Mouse (Mus musculus) hindbrain, embryonic 14.5 days (tissue): ENCODE measurements at regions not wholly inside any gene's neighbourhood (a gene's known extent, or its start where the extent isn't known, plus 50 kb on each side); places are given as distances from the start of the nearest gene placed in this dataset.

Experiments used
- ATAC-seq: fragments of 200-750 bp; cut with Nextera tagmentation; 2 replicates; pipeline ENCODE4 v1.8.0; 2017; ENCODE audit warnings: moderate number of reproducible peaks, mild to moderate bottlenecking, moderate TSS enrichment, moderate library complexity; ENCODE audit not compliant: low FRiP score
- DNase-seq: peaks from one replicate; pipeline ENCODE4 v3.0.0-alpha.2; 2015; ENCODE audit warnings: low spot score
- H3K27ac ChIP-seq: fragments of 300-500 bp; sonication (generic); 2 replicates; pipeline ENCODE4 v1.5.1; 2014; ENCODE audit warnings: mild to moderate bottlenecking, moderate library complexity
- H3K27me3 ChIP-seq: fragments of 300-500 bp; sonication (generic); 2 replicates; pipeline ENCODE4 v1.6.1; 2014; ENCODE audit warnings: mild to moderate bottlenecking, low read length, mixed read lengths; ENCODE audit not compliant: control insufficient read depth, insufficient read depth
- H3K36me3 ChIP-seq: fragments of 300-500 bp; sonication (generic); replicated peaks from 2 replicates; pipeline ENCODE4 v1.6.1; 2014; ENCODE audit not compliant: control insufficient read depth, insufficient read depth
- H3K4me1 ChIP-seq: fragments of 300-500 bp; sonication (generic); replicated peaks from 2 replicates; pipeline ENCODE4 v1.6.1; 2014; ENCODE audit warnings: antibody characterized with exemption, low read length, mixed read lengths; ENCODE audit not compliant: control insufficient read depth, insufficient read depth
- H3K4me2 ChIP-seq: fragments of 300-500 bp; sonication (generic); replicated peaks from 2 replicates; pipeline ENCODE4 v1.6.1; 2014; ENCODE audit warnings: mild to moderate bottlenecking, moderate library complexity
- H3K4me3 ChIP-seq: fragments of 300-500 bp; sonication (generic); replicated peaks from 2 replicates; pipeline ENCODE4 v1.5.1; 2014; ENCODE audit warnings: mild to moderate bottlenecking, low read length
- H3K9ac ChIP-seq: fragments of 300-500 bp; sonication (generic); 2 replicates; pipeline ENCODE4 v1.6.1; 2014
- H3K9me3 ChIP-seq: fragments of 300-500 bp; sonication (generic); 2 replicates; pipeline ENCODE4 v1.6.1; 2016; ENCODE audit warnings: low read length; ENCODE audit not compliant: control insufficient read depth
- WGBS: fragments of 180-500 bp; shearing (Covaris S2); extraction: QIAGEN DNeasy Blood & Tissue Kit; methylation state at CpG from one replicate; pipeline ENCODE4 v1.1.7; 2014; 5-methylcytosine and 5-hydroxymethylcytosine counted together

DNA sequence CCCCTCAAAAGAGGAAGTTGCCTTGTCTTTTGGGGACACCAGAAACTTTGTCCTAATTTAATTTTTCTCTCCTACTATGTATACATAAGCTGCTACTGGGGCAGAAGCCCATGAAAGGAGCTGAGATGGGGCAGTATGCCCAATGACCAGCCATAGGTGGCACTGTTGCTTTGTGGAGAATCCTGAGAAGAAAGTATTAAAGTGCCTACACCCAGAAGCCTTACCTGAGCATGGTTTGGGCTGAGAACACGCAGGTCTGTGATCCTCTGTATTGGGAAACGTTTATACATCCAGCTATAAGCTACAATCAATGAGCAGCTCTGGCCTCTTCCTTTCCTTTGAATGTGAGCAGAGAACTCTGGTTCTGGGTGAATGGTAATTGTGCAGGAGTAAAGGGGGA lies 1088.5 kb downstream of the Jrkl start:
- Histone ChIP-seq H3K27me3 (no peaks in the 10 kb centered on the region), H3K4me3 (no peak overlapping the region), H3K9me3 (no peaks in the 10 kb centered on the region), H3K9ac (no peak overlapping the region), H3K4me1 (no peaks in the 10 kb centered on the region), H3K36me3 (no peaks in the 10 kb centered on the region), H3K4me2 (no peak overlapping the region), H3K27ac (no peak overlapping the region)
- 61% methylated on average over 2 of the region's 2 CpGs for WGBS
- DNase-seq: no peak
- ATAC-seq: no peak

DNA sequence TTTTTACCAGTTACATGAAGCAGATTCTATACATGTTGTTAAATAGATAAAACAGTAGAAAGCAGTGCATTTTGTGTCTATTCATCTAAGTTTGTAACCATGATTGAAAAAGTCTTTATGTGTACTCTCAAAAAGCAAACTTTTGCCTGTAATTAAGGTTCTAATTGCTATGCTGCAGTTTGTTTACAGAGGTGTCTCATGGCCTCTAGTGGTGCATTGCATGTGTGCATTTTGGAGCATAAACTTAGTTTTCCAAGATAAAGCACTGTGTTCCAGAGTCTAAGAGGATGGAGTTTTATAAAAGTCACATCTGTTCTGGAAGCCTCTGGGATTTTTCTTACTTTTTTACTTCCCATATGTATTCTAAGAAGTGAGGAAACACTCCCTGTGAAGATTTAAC lies 1132.3 kb downstream of the Jrkl start:
- DNase-seq: peak; percentile 46
- H3K4me1 ChIP-seq: no peaks in the 10 kb centered on the region
- no peak for ATAC-seq

More for the DNA sequence above, 1132.3 kb downstream of the Jrkl start:
- H3K4me3 ChIP-seq: no peak overlapping the region
- no peaks in the 10 kb centered on the region for H3K9me3 ChIP-seq
- no peak overlapping the region for H3K9ac ChIP-seq
- no peak overlapping the region for H3K4me2 ChIP-seq
- no peaks in the 10 kb centered on the region for H3K27me3 ChIP-seq
- no peaks in the 10 kb centered on the region for H3K36me3 ChIP-seq
- H3K27ac ChIP-seq: no peak overlapping the region
